Mouse (Mus musculus) heart, adult 11 months (tissue): ENCODE data around the gene Aox2.
A peak's percentile ranks its signal among the peaks of the same experiment; 100 is the strongest.

Source experiments
- DNase-seq: peaks from one replicate; pipeline ENCODE4 v3.0.0; 2022

Aox2 gene

DNA sequence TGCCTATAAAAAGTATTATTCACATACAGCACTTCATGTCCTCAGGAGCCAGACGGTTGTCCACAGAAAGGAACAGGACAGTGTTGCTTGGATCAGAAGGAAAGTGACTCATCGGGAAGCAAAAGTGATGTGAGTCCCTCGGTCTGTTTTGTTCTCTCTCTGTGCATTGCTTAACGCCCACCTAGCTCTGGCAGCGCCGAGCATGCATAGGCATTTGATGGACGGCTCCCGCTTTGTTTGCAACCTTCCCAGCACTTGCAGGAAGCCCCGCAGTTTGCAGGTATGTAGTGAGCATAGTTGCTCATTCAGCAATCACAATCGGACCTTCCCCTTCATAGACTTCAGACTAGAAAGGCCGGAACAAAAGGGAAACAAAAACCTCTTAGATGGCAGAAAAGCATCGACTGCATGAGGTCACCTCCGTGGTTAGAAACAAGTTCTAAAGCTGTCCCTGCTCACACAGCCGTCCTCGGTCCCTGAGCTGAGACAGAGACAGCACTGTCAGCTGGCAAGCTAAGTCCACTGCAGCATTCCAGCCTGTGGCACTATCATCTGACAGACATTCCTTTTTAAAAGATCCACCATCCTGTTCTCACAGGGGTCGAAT is 11.8 kb downstream of the Aox2 start:
- DNase-seq = no peak

DNA sequence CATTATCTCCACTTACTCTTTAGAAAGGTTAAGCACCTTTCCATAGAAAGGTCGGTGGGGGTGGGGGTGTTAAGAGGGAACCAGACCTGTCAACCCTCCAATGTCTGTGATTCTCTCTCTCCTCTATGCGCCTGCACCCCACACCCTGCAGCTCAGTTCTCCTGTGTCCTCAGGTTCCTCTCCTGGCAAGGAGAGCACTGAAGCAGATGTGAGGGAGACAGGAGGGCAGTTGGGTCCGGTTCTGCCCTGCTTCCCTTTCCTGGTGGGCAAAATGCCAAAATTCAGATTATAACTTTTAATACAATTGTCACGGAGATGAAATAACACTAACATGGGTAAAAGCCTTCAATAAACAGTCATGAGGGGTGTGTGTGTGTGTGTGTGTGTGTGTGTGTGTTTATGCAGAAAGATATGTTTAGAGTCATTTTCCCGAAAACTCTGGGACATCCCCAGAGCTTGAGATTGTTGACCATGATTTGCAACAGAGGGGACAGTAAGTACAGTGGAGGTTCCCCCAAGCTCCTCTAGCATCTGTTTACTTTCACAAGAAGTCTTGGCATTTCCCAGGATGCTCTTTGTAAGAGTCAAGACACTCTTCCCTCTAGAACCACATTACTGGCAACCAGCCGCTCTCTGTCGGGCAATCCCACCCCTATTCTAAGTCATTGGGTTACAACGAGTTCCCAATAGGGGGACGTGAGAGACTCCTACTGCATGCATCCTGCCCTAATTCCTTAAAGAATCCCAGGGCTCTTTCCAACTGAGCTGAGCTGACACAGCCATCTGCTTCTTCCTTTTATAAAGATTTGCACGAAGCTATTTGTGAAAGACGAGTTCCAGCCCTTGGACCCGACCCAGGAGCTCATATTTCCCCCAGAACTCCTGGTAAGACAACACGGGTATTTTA is 13.5 kb downstream of the Aox2 start:
- peak; percentile 87 for DNase-seq

DNA sequence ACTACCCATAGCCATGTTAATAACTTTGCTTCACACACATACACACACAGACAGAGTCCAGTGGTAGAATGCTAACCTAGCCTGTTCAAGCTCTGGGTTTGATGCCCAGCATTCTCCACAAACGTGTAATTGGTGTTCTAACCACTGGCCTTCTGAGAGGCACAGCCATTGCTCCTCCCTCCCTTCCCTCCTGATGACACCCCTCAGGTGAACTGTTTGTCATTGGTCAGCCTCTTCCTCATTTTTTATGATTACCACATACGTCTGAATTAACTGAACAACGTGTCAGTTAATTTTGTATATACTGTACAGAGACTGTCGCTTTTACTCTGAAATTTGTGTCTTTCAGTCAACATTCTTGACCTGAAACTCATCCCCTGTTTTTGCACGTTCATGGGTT is 16.6 kb downstream of the Aox2 start:
- DNase-seq = peak; percentile 15

DNA sequence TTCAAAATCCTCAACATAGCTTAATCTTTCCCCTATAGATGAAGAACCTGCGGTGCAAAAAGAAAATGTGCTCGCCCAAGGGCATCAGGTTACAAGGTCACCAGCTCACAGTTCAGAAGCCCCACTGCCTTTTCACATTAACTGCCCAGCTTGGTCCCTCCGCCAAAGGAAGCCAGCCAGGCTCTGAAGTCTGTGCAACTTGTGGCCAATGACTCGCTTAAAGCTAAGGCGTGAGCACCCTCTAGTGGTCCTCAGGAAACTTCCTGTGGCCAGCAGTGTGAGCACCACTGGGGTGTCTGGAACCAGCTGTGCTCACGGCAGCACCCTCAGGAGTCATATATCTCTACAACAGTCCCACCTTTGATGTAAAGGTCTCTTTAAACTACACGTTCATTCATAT is 18.2 kb downstream of the Aox2 start:
- peak; percentile 95 for DNase-seq

DNA sequence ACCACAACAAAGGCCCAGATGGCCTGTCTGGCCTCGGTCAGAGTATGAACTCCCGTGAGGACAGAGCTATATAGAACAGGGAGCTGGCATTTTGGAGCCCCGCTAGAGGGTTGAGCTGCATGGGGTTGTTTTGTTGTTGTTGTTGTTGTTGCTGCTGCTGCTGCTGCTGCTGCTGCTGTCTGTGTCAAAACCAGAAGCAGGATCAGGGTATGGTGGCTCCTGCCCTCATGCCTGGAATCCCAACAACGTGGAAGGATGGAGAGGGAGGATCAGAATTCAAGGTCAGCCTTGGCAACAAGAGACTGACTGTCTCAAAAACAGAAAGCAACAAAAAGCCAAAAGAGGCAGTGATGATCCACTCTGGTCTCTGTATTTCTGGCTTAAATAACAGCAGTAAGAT is 18.7 kb downstream of the Aox2 start:
- DNase-seq = peak; percentile 73

DNA sequence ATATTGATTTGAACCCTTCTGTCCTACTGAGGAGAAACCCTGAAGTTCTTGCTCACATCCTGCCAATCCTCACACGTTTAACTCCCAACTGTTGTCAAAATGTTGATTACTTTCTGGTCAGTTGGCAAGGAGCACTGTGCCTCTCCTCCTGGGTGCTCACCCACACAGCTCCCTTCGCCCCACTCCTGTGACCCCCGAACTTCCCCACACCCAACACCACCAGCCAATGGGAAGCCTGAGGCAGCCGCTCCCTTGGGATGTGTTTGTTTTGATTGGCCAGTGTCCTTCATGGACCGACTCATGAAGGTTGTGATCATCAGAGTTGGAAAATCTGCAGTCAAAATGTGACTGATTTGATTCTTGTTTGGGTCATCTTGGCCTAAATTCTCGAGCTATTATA is 20.2 kb downstream of the Aox2 start:
- peak; percentile 90 for DNase-seq

DNA sequence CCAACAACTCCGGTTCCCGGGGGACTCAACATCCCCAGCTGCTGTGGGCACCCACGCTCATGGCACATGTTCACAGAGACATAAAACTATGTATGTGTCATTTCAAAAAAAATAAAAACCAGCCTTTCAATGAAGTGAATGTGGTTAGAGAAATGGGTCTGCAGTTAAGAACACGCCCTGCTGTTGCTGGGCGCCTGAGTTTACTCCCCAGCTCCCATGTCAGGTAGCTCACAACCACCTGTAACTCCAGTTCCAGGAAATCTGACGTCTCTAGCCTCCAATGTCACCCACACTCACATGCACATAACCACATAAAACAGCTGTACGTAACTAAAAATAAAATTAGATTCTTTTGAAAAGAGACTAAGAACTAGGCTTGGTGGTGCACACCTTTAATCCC is 22.9 kb downstream of the Aox2 start:
- DNase-seq = peak; percentile 64

DNA sequence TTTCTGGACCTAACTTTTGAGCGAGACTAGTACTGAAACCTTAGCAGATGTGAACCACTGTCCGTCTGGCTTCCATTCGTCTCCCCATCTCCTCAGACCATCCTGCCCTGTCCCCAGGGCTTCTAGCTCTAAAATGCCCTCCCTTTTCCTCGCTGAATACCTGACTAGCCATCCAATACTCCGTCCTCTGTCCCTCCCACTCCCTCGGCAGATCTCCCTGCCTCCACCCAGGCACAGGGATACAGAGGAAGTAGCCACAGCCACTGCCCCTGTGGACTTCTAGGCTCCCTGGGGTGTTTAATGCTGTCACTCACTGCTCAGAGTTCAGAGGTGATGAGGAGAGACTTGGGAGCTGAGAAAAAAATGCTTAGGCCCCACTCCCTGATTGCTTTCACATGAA is 23.9 kb downstream of the Aox2 start:
- DNase-seq = peak; percentile 75

DNA sequence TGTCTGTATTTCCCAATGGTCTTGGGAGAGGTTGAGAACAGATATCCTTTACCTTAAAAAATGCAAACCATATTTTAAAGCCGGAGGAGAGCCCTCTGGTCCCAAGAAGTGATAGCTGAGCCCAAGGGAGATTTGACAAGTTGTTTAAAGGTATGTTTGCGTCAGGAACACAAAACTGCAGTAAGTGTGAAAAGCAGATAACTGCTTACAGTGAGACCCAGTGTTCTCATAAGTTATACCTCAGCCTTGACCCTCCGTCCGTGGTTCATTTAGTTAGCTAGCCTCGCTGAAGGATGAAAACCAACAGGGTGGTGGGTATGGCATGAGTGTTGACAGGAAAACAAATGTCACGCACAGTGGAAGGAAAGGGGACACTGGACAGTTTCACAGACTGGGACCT is 24.9 kb downstream of the Aox2 start:
- peak; percentile 73 for DNase-seq

DNA sequence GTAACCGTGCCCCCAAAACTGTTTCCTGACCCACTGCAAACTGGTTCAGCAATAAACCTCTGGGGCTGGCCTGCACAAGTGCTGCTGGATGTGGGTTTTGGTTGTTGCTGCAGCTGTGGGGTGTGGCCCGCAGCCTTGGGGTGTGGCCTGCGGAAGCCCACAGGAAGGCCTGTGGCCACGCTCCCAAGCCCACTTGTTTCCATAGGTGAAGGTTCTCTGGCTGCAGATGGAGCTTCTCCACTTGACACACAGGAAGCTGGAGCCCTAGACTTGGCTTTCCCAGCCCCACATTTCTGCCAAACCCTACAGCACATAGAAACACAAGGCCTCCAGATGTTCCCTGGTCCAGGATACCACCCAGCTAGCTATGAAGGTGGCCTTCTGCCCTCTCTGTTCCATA is 25.6 kb downstream of the Aox2 start:
- DNase-seq = peak; percentile 96

DNA sequence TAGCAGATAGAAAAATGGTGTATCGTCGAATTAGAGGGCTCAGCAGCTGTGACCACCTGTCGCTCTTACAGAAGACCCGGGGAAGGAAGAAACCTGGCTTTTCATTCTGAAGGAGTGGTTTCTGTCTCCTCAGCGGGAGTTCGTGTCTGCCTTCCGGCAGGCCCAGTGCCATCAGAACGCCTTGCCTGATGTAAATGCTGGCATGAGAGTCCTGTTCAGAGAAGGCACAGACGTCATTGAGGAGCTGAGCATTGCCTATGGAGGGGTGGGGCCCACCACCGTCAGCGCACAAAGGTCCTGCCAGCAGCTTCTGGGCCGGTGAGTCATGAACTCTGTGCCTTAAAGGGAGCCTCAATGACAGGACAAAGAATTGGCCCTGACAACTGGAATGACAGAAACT is 26.2 kb downstream of the Aox2 start:
- peak; percentile 94 for DNase-seq

DNA sequence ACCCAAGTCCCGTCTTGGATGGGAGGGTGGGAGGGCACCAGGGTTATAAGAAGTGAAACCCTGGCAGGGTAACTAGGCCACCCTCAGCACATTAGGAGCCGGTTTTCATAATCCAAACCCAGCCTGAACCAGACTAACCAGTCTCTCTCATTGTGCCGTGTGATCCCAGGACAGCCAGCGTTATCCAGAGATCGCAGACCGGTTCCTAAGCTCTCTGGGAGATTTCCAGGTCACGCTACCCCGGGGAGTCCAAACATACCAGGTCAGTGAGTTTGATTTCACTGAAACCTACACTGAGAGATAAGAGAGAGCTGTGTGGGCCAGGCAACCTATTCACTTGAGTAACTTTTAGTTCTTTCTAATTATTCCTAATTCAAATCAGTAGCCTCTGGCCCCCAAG is 29.1 kb downstream of the Aox2 start:
- peak; percentile 82 for DNase-seq

DNA sequence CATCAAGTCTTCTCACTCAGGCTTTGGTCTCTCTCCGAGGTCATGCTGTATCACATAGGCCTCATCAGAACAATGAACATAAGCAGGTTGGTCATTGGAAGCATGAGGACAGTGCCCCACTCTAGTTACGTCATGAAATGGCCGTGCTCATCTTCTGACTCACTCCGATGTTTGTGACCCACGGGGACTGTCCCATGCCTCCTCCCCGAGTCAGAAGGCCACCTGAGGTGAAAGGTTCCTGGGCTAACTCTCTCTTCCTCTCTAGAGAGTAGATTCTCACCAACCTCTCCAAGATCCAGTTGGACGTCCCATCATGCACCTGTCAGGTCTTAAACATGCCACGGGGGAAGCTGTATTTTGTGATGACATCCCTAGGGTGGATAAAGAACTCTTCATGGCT is 30.5 kb downstream of the Aox2 start:
- DNase-seq = no peak

DNA sequence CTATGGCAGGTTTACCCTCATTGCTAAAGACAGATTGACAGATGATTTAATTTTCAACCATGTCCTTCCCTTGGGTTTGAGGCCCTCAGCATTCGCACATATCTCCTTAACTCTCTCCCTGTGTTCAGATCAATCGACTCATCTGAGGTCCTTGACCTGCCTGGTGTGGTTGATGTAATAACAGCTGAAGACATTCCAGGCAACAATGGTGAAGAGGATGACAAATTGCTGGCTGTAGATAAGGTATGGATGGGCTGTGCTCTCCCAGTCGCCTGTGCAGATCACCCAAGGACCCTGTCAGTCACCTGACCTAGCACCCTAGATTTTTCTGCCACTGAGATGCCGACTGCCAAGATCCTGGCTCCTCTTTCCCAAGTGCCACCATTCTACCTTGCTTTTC is 31.7 kb downstream of the Aox2 start:
- DNase-seq = peak; percentile 72

DNA sequence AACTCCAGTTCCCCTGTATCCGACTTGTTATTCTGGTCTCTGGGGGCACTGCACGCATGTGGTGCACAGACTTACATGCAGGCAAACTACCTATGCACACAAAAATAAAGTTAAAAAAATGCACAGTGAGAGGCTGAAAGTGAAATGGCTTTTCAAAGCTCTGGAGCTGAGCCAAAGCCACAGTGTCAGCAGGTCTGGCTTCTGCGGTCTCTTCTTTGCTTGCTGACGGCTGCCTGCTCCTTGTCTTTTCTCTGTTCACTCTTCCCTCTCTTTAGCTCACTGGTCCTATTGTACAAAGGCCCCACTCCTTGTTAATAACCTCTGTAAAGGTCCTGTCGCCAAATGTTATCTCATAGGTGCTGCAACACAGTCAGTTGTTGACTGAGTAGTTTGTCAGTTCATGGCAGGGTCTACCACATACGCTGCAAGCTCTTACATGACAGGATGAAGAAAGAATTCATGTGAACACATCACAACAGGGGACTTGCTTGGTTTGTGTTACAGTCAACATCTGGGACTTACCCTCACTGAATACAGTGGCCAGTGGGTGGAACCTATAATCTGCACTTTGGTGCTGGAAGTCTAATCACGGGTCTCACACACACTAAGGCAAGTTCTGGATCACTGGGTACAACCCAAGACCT is 33.2 kb downstream of the Aox2 start:
- no peak for DNase-seq

DNA sequence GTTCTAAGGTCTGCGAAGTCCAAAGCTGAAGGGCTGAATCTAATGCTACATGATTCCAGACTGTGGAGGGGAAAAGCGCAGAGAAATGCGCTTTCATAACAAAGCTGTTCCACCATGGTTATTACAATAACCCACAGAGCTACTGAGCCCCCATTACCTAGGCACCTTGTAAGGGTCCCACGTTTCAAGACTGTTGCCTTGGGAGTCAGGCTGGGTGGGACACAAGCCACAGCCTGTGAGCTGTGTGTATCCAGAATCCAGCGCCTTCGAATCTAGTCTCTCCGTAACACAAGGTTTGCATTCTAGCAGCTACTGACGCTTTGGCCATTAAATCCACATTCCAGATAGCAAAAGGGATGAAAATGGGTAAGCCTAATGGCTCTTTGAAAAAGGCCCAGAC is 35.0 kb downstream of the Aox2 start:
- DNase-seq = peak; percentile 74

DNA sequence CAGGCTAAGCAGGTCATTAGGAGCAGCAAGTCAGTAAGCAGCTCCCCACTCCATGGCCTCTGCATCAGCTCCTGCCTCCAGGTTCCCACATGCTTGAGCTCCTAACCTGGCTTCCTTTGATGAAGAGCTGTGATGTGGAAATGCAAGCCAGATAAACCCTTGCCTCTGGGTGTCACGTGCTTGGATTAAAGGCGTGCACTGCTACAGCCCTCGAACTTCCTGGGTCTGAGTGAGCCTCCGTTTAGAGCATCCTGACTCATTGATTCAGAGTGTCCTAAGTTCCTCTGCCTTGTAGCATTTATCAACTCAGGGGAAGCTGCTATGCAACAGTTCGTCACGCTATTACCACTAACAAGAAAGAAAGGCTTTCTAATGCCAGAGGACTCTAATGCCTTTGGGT is 37.4 kb downstream of the Aox2 start:
- no peak for DNase-seq

DNA sequence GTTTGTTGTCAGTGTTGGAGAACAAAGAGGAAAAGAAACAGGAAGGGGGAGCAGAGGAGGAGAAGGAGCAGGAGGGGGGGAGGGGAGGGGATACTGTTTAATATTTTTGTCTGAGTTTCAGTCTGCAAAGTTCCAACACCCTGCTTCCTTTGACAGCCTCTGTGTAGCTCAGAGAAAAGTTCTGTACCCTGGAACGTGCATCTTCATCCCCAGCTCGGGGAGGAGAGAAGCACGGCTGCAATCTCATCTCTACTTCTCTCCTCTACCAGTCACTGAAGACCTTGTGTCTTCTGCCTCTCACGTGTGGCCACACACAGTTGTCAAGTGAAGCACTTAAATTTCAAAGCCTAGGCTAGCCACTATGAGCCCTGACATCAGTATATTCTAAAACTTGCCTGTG is 55.1 kb downstream of the Aox2 start:
- no peak for DNase-seq

DNA sequence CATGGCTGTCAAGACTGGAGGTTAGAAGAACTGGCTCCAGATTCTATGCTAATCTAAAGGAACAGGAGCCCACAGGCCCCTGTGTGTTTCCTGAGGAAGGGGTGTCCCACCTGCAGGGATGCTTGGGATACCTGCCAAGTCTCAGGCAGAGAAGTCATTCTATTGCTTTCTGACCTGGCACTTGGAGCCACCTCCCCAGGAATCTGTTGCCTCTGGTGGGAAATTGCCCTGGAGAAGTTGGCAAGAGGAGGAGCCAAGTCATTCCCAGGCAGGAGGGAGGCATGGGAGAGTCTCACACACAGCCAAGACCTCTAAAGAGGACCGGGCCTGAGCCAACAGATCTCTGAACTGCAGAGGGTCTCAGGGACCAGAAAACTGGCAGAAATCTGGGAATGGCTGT is 61.8 kb downstream of the Aox2 start:
- DNase-seq = peak; percentile 85

DNA sequence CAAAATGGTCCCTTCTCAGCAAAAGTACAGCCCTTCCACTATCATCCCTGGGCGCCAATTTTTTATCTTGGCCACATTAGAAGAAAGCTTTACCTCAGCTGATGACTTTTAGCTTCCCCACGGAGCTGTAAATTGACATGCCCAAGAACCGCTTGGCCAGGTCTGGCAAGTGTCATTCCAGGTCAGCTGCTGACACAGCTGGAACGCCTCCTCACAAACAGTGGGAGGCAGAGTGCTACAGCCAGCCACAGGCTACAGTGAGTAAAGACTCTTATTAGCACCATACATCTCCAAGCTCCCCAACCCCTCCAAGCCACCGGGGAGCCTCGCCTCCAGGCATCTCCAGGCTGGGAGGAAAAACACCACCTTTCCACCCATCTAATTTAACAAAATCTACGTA is 63.5 kb downstream of the Aox2 start:
- peak; percentile 89 for DNase-seq

DNA sequence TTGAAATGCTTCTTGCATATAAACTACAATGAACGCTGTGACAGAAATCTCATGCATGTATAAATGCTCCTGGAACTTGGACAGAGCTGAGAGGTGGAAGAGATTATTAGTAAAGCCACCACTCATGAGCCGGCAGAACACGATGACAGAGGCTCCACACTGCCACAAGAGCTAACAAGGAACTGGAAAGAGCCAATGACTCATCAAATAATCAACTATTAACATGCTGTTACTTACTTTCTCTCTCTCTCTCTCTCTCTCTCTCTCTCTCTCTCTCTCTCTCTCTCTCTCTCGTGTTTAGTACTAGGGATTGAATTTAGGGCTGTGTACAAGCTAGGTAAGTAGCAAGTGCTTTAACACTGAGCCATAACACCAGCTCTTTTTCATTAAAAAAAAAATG is 65.7 kb downstream of the Aox2 start:
- DNase-seq = peak; percentile 25

DNA sequence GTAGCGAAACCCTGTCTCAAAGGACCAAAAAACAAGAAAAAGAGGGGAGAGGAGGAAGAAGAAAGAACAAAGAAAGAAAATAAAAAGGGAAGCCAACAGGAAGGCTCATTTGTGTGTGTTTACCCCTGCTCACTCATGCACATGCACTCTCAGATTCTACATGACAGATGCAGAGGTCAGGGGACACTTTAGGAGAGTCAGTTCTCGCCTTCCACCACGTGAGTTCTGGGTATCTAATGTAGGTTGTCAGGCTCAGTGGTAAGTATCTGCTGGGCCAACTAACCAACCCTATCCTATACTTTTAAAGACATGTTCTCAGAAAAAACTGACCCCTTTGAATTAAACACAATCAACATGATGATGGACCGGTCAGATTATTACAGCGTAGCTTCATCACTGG is 66.4 kb downstream of the Aox2 start:
- no peak for DNase-seq

DNA sequence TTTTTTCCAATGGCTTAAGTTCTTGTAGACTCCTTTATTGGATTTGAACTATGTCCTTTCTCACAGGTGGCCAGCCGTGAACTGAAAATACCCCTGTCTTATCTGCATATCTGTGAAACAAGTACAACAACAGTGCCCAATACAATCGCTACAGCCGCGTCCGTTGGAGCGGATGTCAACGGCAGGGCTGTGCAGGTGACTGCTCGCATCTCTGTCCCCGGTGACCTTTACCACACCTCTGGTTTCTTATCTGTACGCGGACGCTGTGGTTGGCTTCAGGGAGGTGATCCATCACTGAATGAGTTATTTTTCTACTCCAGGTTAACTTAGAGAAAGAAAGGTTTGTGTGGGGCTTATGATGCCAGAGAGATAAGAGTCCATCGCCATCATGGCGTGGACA is 68.0 kb downstream of the Aox2 start:
- DNase-seq = peak; percentile 66

DNA sequence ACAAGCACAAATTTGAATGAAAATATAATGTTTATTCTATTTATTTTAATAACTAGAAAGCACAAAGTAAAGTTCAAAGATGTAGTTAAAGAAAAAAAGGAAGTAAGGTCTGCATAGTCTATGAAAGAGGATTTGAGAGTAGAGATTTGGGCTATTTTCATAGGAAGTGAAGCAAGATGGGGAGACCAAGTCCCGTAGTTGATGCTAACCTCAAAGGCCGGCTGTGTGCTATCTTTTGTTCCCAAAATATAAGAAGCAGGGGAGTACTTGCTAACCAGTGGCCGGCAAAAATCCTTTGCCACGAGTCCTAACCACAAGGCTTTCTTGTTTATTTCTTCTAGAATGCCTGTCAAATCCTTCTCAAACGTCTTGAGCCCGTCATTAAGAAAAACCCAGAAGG is 70.6 kb downstream of the Aox2 start:
- no peak for DNase-seq
